9 mouse cellular contexts compared by ENCODE assay signal in the genomic region with DNA sequence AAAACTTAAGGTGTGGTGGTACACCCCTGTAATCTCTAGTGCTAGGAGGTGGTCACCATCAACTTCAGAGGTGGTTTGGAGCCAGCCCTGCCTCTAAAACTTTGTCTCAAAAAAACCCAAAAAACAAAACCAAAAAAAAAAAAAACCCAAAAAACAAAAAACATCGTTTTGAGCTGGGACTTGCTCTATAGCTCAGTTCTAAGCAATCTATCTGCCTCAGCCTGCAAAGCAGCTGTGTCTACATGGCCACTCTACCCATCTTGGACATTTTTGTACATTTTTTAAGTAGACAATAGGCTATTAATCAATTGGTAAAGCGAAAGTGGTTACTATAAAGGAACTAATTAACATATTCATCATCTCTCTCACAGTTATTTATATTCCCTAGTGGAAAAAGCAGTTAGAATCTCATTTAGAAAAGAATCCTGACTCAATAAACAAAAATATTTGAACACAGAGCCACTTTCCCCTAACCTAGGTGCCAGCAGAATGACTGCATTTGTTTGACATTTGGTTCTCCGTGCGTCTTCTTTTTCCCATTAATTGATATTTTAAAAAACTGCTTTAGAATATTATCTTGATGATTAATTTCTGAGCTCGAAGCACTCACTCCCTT. TPM values are rescaled to one million over a fixed set of nuclear protein-coding genes. Genes with fewer than 3 reads are reported as not detected.
DNase-seq lines count a peak whose midpoint lies in the region; ATAC-seq and TF ChIP-seq lines count a peak whose summit lies in the region.
"Had no signal": no experiment of that assay in that cellular context is flagged by ENCODE, and none has a peak within 500 bp of the region (broad histone marks: within the 10 kb centered on the region; RNA-seq: fewer than 3 reads in every experiment).

No protein-coding gene starts in this region.

- H3K4me2 ChIP-seq in embryonic facial prominence, embryonic 12.5 days (replicated peaks) = peak overlapping the region; percentile 67
- H3K4me2 ChIP-seq in intestine, embryonic 15.5 days (replicated peaks) = peak overlapping the region; percentile 66
- H3K4me2 ChIP-seq in neural tube, embryonic 12.5 days (replicated peaks) = peak overlapping the region; percentile 70

- 35% methylated on average over 5 of the region's 5 CpGs for WGBS in embryonic facial prominence, embryonic 12.5 days
- WGBS in intestine, embryonic 15.5 days = 25% methylated on average over 5 of the region's 5 CpGs
- 23% methylated on average over 5 of the region's 5 CpGs for WGBS in neural tube, embryonic 12.5 days

- intact Hi-C loops in left cerebral cortex, adult 2 months (cut with DNase I) = no loop called here
- intact Hi-C loops in left cerebral cortex, postnatal 25 days (cut with DNase I) = no loop called here

- H3K9me3 ChIP-seq in embryonic facial prominence, embryonic 12.5 days = no peaks in the 10 kb centered on the region
- H3K9me3 ChIP-seq in intestine, embryonic 15.5 days = no peaks in the 10 kb centered on the region
- H3K9me3 ChIP-seq in neural tube, embryonic 12.5 days = no peaks in the 10 kb centered on the region

- H3K27ac ChIP-seq in left cerebral cortex, adult 2 months = peak overlapping the region; percentile 85
- H3K27ac ChIP-seq in embryonic facial prominence, embryonic 12.5 days = peak overlapping the region; percentile 61
- H3K27ac ChIP-seq in intestine, embryonic 15.5 days = no peak overlapping the region
- H3K27ac ChIP-seq in neural tube, embryonic 12.5 days = no peak overlapping the region

- no peak for ATAC-seq in embryonic facial prominence, embryonic 12.5 days (ENCODE audit: insufficient number of reproducible peaks, insufficient read depth, low FRiP score, low TSS enrichment)
- no peak for ATAC-seq in intestine, embryonic 15.5 days
- ATAC-seq in neural tube, embryonic 12.5 days (ENCODE audit: low FRiP score, low read depth) = no peak

- H3K36me3 ChIP-seq in embryonic facial prominence, embryonic 12.5 days = no peaks in the 10 kb centered on the region
- no peaks in the 10 kb centered on the region for H3K36me3 ChIP-seq in intestine, embryonic 15.5 days
- no peaks in the 10 kb centered on the region for H3K36me3 ChIP-seq in neural tube, embryonic 12.5 days

- DNase-seq in left cerebral cortex, adult 2 months (ENCODE audit: extremely low spot score in 1 of 2, low spot score in 2 of 2) = no peak
- no peak for DNase-seq in left cerebral cortex, postnatal 25 days (ENCODE audit: low spot score in 2 of 2)
- DNase-seq in B cell, adult 2 months = no peak
- DNase-seq in left cerebral cortex, adult 11 months (ENCODE audit: low spot score) = no peak
- DNase-seq in yolk sac, embryonic 10.5 days (ENCODE audit: low spot score) = no peak

- no peaks in the 10 kb centered on the region for H3K27me3 ChIP-seq in embryonic facial prominence, embryonic 12.5 days
- no peaks in the 10 kb centered on the region for H3K27me3 ChIP-seq in intestine, embryonic 15.5 days (replicated peaks)
- no peaks in the 10 kb centered on the region for H3K27me3 ChIP-seq in neural tube, embryonic 12.5 days (replicated peaks)

- TF ChIP-seq CTCF in left cerebral cortex, adult 2 months (IDR thresholded peaks at IDR 0.05) = no peak

- peak overlapping the region; percentile 60 for H3K4me3 ChIP-seq in left cerebral cortex, adult 2 months
- H3K4me3 ChIP-seq in embryonic facial prominence, embryonic 12.5 days = peak overlapping the region; percentile 84
- peak overlapping the region; percentile 100 for H3K4me3 ChIP-seq in intestine, embryonic 15.5 days (replicated peaks)
- H3K4me3 ChIP-seq in neural tube, embryonic 12.5 days = peak overlapping the region; percentile 95

- H3K4me1 ChIP-seq in embryonic facial prominence, embryonic 12.5 days = peaks cover 18% of the 10 kb centered on the region
- peaks cover 30% of the 10 kb centered on the region for H3K4me1 ChIP-seq in intestine, embryonic 15.5 days (replicated peaks)
- H3K4me1 ChIP-seq in neural tube, embryonic 12.5 days = peaks cover 25% of the 10 kb centered on the region

- peak overlapping the region; percentile 56 for H3K9ac ChIP-seq in embryonic facial prominence, embryonic 12.5 days
- H3K9ac ChIP-seq in intestine, embryonic 15.5 days = peak overlapping the region; percentile 69; the same call in 1 of the 2 replicates
- peak overlapping the region; percentile 58 for H3K9ac ChIP-seq in neural tube, embryonic 12.5 days

RNA-seq across cellular contexts. Expression of gene Gm10643, which starts 0.6 kb away (rescaled TPM):
- 1 to 10 TPM; 2.8 to 3.5 TPM for total RNA-seq in left cerebral cortex, adult 2 months (2021)
- 1 to 10 TPM; 3.4 to 4.2 TPM for total RNA-seq in left cerebral cortex, postnatal 25 days (2021)
- 1.9 and 2.0 TPM in 2 replicates for polyA plus RNA-seq in embryonic facial prominence, embryonic 12.5 days (2016; fragmentation: Nextera tagmentation; extraction: Ambion mirVana)
- polyA plus RNA-seq in intestine, embryonic 15.5 days (2015; fragmentation: Nextera tagmentation; extraction: Ambion mirVana) = 0.92 and 1.3 TPM in 2 replicates
- 1.6 and 2.2 TPM in 2 replicates for polyA plus RNA-seq in neural tube, embryonic 12.5 days (2016; fragmentation: Nextera tagmentation; extraction: Ambion mirVana)

RNA-seq across cellular contexts. Expression of gene Rfx1, which starts 1.1 kb away (rescaled TPM):
- 10 to 100 TPM; 27.1 to 30.0 TPM for total RNA-seq in left cerebral cortex, adult 2 months (2021)
- 10 to 100 TPM; 21.4 to 24.4 TPM for total RNA-seq in left cerebral cortex, postnatal 25 days (2021)
- polyA plus RNA-seq in embryonic facial prominence, embryonic 12.5 days (2016; fragmentation: Nextera tagmentation; extraction: Ambion mirVana) = 10.3 and 10.4 TPM in 2 replicates
- 7.3 and 7.9 TPM in 2 replicates for polyA plus RNA-seq in intestine, embryonic 15.5 days (2015; fragmentation: Nextera tagmentation; extraction: Ambion mirVana)
- 9.1 and 9.3 TPM in 2 replicates for polyA plus RNA-seq in neural tube, embryonic 12.5 days (2016; fragmentation: Nextera tagmentation; extraction: Ambion mirVana)

RNA-seq across cellular contexts. Expression of gene Rln3, which starts 20.8 kb away (rescaled TPM):
- not detected for total RNA-seq in left cerebral cortex, adult 2 months (2021)
- not detected for total RNA-seq in left cerebral cortex, postnatal 25 days (2021)
- not detected in 2 replicates for polyA plus RNA-seq in embryonic facial prominence, embryonic 12.5 days (2016; fragmentation: Nextera tagmentation; extraction: Ambion mirVana)
- 0.28 and 0.31 TPM in 2 replicates for polyA plus RNA-seq in intestine, embryonic 15.5 days (2015; fragmentation: Nextera tagmentation; extraction: Ambion mirVana)
- polyA plus RNA-seq in neural tube, embryonic 12.5 days (2016; fragmentation: Nextera tagmentation; extraction: Ambion mirVana) = not detected in 2 replicates
- total RNA-seq: adrenal gland, postnatal 25 days had no signal

RNA-seq across cellular contexts. Expression of gene Il27ra, which starts 23.2 kb away (rescaled TPM):
- under 1 TPM; 0.23 to 0.41 TPM for total RNA-seq in left cerebral cortex, adult 2 months (2021)
- under 1 TPM; 0.16 to 0.62 TPM for total RNA-seq in left cerebral cortex, postnatal 25 days (2021)
- polyA plus RNA-seq in embryonic facial prominence, embryonic 12.5 days (2016; fragmentation: Nextera tagmentation; extraction: Ambion mirVana) = 0.81 and 0.99 TPM in 2 replicates
- 1.3 and 1.5 TPM in 2 replicates for polyA plus RNA-seq in intestine, embryonic 15.5 days (2015; fragmentation: Nextera tagmentation; extraction: Ambion mirVana)
- 0.28 and 0.29 TPM in 2 replicates for polyA plus RNA-seq in neural tube, embryonic 12.5 days (2016; fragmentation: Nextera tagmentation; extraction: Ambion mirVana)

RNA-seq across cellular contexts. Expression of gene Dcaf15, which starts 39.0 kb away (rescaled TPM):
- 10 to 100 TPM; 17.9 to 18.0 TPM for total RNA-seq in left cerebral cortex, adult 2 months (2021)
- total RNA-seq in left cerebral cortex, postnatal 25 days (2021) = 10 to 100 TPM; 16.8 to 18.4 TPM
- polyA plus RNA-seq in embryonic facial prominence, embryonic 12.5 days (2016; fragmentation: Nextera tagmentation; extraction: Ambion mirVana) = 13.0 and 16.1 TPM in 2 replicates
- 8.4 and 9.9 TPM in 2 replicates for polyA plus RNA-seq in intestine, embryonic 15.5 days (2015; fragmentation: Nextera tagmentation; extraction: Ambion mirVana)
- polyA plus RNA-seq in neural tube, embryonic 12.5 days (2016; fragmentation: Nextera tagmentation; extraction: Ambion mirVana) = 18.0 and 19.6 TPM in 2 replicates

Comparison
In these comparisons a context has a peak if more than half of its experiments do, and no peak if none do; other contexts are left out.
1. H3K27ac ChIP-seq: peak in left cerebral cortex, adult 2 months (single experiment) and embryonic facial prominence, embryonic 12.5 days (single experiment); none in intestine, embryonic 15.5 days (single experiment) and neural tube, embryonic 12.5 days (single experiment).
2. Peak in every context shown above with its lines, with median percentiles within 50 percentile points of each other: H3K4me3 ChIP-seq, H3K4me2 ChIP-seq and H3K9ac ChIP-seq.